ENCODE assay signal across 13 mouse cellular contexts in genomic region chr8:26593536-26594368, GRCm38 (mm10).
DNase-seq lines count a peak whose midpoint lies in the region; ATAC-seq lines count a peak whose summit lies in the region.
"Had no signal": no experiment of that assay in that cellular context is flagged by ENCODE, and none has a peak within 500 bp of the region (broad histone marks: within the 10 kb centered on the region; RNA-seq: fewer than 3 reads in every experiment).

No protein-coding gene starts in this region.

- no peak overlapping the region for H3K9ac ChIP-seq in forebrain, embryonic 15.5 days (replicated peaks)
- H3K9ac ChIP-seq in forebrain, embryonic 12.5 days, result no peak overlapping the region
- H3K9ac ChIP-seq in forebrain, embryonic 16.5 days (replicated peaks; ENCODE audit: low read depth, low read length), result no peak overlapping the region
- H3K9ac ChIP-seq: heart, embryonic 15.5 days; lung, embryonic 14.5 days had no signal

- H3K36me3 ChIP-seq in forebrain, embryonic 15.5 days, result no peaks in the 10 kb centered on the region
- no peaks in the 10 kb centered on the region for H3K36me3 ChIP-seq in forebrain, embryonic 12.5 days (replicated peaks)
- H3K36me3 ChIP-seq in forebrain, embryonic 16.5 days (ENCODE audit: control insufficient read depth, insufficient read depth), result no peaks in the 10 kb centered on the region
- H3K36me3 ChIP-seq: heart, embryonic 15.5 days had no signal

- no peaks in the 10 kb centered on the region for H3K9me3 ChIP-seq in forebrain, embryonic 15.5 days
- H3K9me3 ChIP-seq in forebrain, embryonic 12.5 days, result no peaks in the 10 kb centered on the region
- H3K9me3 ChIP-seq in forebrain, embryonic 16.5 days (ENCODE audit: control insufficient read depth, low read length), result no peaks in the 10 kb centered on the region
- H3K9me3 ChIP-seq: heart, embryonic 15.5 days had no signal

- H3K27me3 ChIP-seq in forebrain, embryonic 15.5 days, result no peaks in the 10 kb centered on the region
- no peaks in the 10 kb centered on the region for H3K27me3 ChIP-seq in forebrain, embryonic 12.5 days
- H3K27me3 ChIP-seq in forebrain, embryonic 16.5 days (replicated peaks; ENCODE audit: control insufficient read depth, insufficient read depth, low read length), result no peaks in the 10 kb centered on the region
- H3K27me3 ChIP-seq: CH12.LX; heart, embryonic 15.5 days had no signal

- ATAC-seq in forebrain, embryonic 15.5 days (replicated peaks), result no peak
- ATAC-seq in forebrain, embryonic 12.5 days (ENCODE audit: low FRiP score), result no peak
- ATAC-seq in forebrain, embryonic 16.5 days, result peak; percentile 70; the same call in 1 of the 2 replicates

- WGBS in forebrain, embryonic 15.5 days, result 50% methylated on average over 5 of the region's 5 CpGs
- 82% methylated on average over 5 of the region's 5 CpGs for WGBS in forebrain, embryonic 12.5 days
- WGBS in forebrain, embryonic 16.5 days, result 43% methylated on average over 5 of the region's 5 CpGs

- intact Hi-C loops in gastrocnemius, postnatal 14 days (cut with DNase I; ENCODE audit: low total_unique reads), result no loop called here

- H3K27ac ChIP-seq in forebrain, embryonic 15.5 days (replicated peaks), result 0 out of 2 replicates have a peak overlapping the region, but pooled peaks have one; percentile 12
- H3K27ac ChIP-seq in forebrain, embryonic 12.5 days, result no peak overlapping the region
- peak overlapping the region; percentile 21; the same call in 1 of the 2 replicates for H3K27ac ChIP-seq in forebrain, embryonic 16.5 days (ENCODE audit: low read length)
- H3K27ac ChIP-seq: heart, embryonic 15.5 days had no signal

- H3K4me2 ChIP-seq in forebrain, embryonic 15.5 days (replicated peaks), result no peak overlapping the region
- H3K4me2 ChIP-seq in forebrain, embryonic 12.5 days, result no peak overlapping the region
- no peak overlapping the region for H3K4me2 ChIP-seq in forebrain, embryonic 16.5 days (ENCODE audit: low read length)
- H3K4me2 ChIP-seq: heart, embryonic 15.5 days; lung, embryonic 14.5 days had no signal

- no peak overlapping the region for H3K4me3 ChIP-seq in forebrain, embryonic 15.5 days
- no peak overlapping the region for H3K4me3 ChIP-seq in forebrain, embryonic 12.5 days (replicated peaks)
- H3K4me3 ChIP-seq in forebrain, embryonic 16.5 days (replicated peaks; ENCODE audit: low read length), result no peak overlapping the region
- H3K4me3 ChIP-seq: erythroblast, embryonic 14.5 days; heart, embryonic 15.5 days had no signal

- H3K4me1 ChIP-seq in forebrain, embryonic 15.5 days, result peaks cover 17% of the 10 kb centered on the region
- H3K4me1 ChIP-seq in forebrain, embryonic 12.5 days, result peaks cover 6% of the 10 kb centered on the region; the same call in 1 of the 2 replicates
- H3K4me1 ChIP-seq in forebrain, embryonic 16.5 days (replicated peaks; ENCODE audit: control insufficient read depth, insufficient read depth, low read length), result peaks cover 11% of the 10 kb centered on the region; the same call in 1 of the 2 replicates
- H3K4me1 ChIP-seq: heart, embryonic 15.5 days had no signal

- peak; percentile 17 for DNase-seq in 3134 (ENCODE audit: extremely low read depth, insufficient read length, low spot score)
- peak; percentile 21 for DNase-seq in kidney, postnatal 14 days
- DNase-seq in thymus, postnatal 25 days, result no peak
- no peak for DNase-seq in gastrocnemius, postnatal 14 days
- DNase-seq in heart, postnatal 4 days, result no peak
- DNase-seq: cerebellum, adult 11-12 months; lung, embryonic 14.5 days had no signal

Comparison
In these comparisons a context has a peak if more than half of its experiments do, and no peak if none do; other contexts are left out.
1. DNase-seq: peak in 3134 (single experiment) and kidney, postnatal 14 days (single experiment); none in thymus, postnatal 25 days (single experiment), gastrocnemius, postnatal 14 days (single experiment) and heart, postnatal 4 days (single experiment).